Mouse (Mus musculus): ENCODE measurements at regions not wholly inside any gene's neighbourhood (a gene's known extent, or its start where the extent isn't known, plus 50 kb on each side); places are given as distances from the start of the nearest gene placed in this dataset.
A peak's percentile ranks its signal among the peaks of the same experiment; 100 is the strongest.

DNA sequence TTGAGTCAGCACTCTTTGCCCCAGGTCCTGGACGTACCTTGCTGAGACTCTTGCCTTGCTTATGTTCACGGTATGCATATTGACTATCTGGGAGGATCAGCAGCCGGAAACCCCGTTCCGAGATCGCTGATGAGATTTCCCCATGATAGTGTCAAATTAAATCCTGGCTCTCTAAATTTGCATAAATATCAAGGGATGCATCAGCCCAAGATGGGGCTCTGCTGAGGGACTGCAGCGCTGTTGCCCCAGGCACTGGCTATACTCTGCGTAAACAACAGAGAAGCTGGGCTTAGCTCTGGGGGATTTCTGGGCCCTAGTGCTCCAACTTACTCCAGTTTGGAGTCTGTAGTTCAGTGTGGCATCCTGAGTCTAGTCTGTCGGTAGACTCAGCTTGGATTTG, 641.1 kb upstream of the Sox9 start:
- Histone ChIP-seq H3K4me2 (ENCODE audit: low read depth) (no peak overlapping the region), H3K27me3 (ENCODE audit: control insufficient read depth, insufficient read depth, insufficient read length) (no peaks in the 10 kb centered on the region), H3ac (ENCODE audit: control insufficient read depth, insufficient read length) (no peak overlapping the region), H3K79me2 (ENCODE audit: control insufficient read depth, insufficient read depth) (no peaks in the 10 kb centered on the region), H3K36me3 (ENCODE audit: control insufficient read depth, insufficient read depth) (no peaks in the 10 kb centered on the region), H3K4me3 (no peak overlapping the region)
- TF ChIP-seq POLR2AphosphoS2 (IDR thresholded peaks at IDR 0.05; ENCODE audit: insufficient read length, low read depth) (no peak), E2F4 (IDR thresholded peaks at IDR 0.05; ENCODE audit: insufficient read depth) (no peak), TCF12 (IDR thresholded peaks at IDR 0.05; ENCODE audit: insufficient read depth, poor library complexity, severe bottlenecking) (no peak), MYOD1 (IDR thresholded peaks at IDR 0.05; ENCODE audit: control insufficient read depth in 1 of 3, insufficient read length in 2 of 3, low read depth in 2 of 3) (no peak), REST (IDR thresholded peaks at IDR 0.05; ENCODE audit: insufficient read depth, insufficient read length) (no peak), SRF (IDR thresholded peaks at IDR 0.05; ENCODE audit: control insufficient read depth, insufficient read length, low read depth) (no peak), CEBPB (IDR thresholded peaks at IDR 0.05; ENCODE audit: insufficient read depth, poor library complexity, severe bottlenecking) (no peak)

DNA sequence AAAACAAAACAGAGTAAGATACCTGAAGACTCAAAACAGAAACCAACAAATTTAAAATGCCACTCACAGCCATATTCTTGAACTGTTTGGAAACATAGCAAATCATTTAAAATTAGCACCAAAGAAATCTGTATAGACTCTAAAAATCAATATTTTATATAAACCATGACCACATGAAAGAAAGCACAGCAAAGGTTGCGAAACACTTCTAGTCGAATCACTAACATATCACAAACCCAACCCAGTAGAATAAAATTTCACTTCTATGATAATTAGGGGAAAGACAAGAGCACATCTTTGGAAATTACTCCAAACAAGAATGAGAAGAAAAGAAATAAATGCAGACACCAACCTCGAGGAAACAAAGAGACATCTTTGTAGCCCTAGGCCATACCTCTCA, 630.0 kb upstream of the Sox9 start:
- no peaks in the 10 kb centered on the region for H3K79me2 ChIP-seq (ENCODE audit: control insufficient read depth, insufficient read depth)
- H3ac ChIP-seq (ENCODE audit: control insufficient read depth, insufficient read length): no peak overlapping the region
- no peaks in the 10 kb centered on the region for H3K36me3 ChIP-seq (ENCODE audit: control insufficient read depth, insufficient read depth)
- no peak overlapping the region for H3K4me3 ChIP-seq
- H3K4me2 ChIP-seq (ENCODE audit: low read depth): no peak overlapping the region
- no peaks in the 10 kb centered on the region for H3K27me3 ChIP-seq (ENCODE audit: control insufficient read depth, insufficient read depth, insufficient read length)
- TF ChIP-seq POLR2AphosphoS2 (IDR thresholded peaks at IDR 0.05; ENCODE audit: insufficient read length, low read depth) (no peak), CEBPB (IDR thresholded peaks at IDR 0.05; ENCODE audit: insufficient read depth, poor library complexity, severe bottlenecking) (peak; percentile 73)

GRCm38 (mm10) chr11:112153198-112153597, 628.8 kb upstream of the Sox9 start:
- H3K4me2 ChIP-seq (ENCODE audit: low read depth): no peak overlapping the region
- no peaks in the 10 kb centered on the region for H3K27me3 ChIP-seq (ENCODE audit: control insufficient read depth, insufficient read depth, insufficient read length)
- no peak overlapping the region for H3K4me3 ChIP-seq
- TF ChIP-seq REST (IDR thresholded peaks at IDR 0.05; ENCODE audit: insufficient read depth, insufficient read length) (no peak), POLR2A (IDR thresholded peaks at IDR 0.05; ENCODE audit: insufficient read length, low read depth) (no peak), POLR2AphosphoS2 (IDR thresholded peaks at IDR 0.05; ENCODE audit: insufficient read length, low read depth) (no peak), TCF12 (IDR thresholded peaks at IDR 0.05; ENCODE audit: insufficient read depth, poor library complexity, severe bottlenecking) (no peak), E2F4 (IDR thresholded peaks at IDR 0.05; ENCODE audit: insufficient read depth) (no peak), CEBPB (IDR thresholded peaks at IDR 0.05; ENCODE audit: insufficient read depth, poor library complexity, severe bottlenecking) (no peak)
- H3K36me3 ChIP-seq (ENCODE audit: control insufficient read depth, insufficient read depth): no peaks in the 10 kb centered on the region
- H3ac ChIP-seq (ENCODE audit: control insufficient read depth, insufficient read length): no peak overlapping the region
- no peaks in the 10 kb centered on the region for H3K79me2 ChIP-seq (ENCODE audit: control insufficient read depth, insufficient read depth)

DNA sequence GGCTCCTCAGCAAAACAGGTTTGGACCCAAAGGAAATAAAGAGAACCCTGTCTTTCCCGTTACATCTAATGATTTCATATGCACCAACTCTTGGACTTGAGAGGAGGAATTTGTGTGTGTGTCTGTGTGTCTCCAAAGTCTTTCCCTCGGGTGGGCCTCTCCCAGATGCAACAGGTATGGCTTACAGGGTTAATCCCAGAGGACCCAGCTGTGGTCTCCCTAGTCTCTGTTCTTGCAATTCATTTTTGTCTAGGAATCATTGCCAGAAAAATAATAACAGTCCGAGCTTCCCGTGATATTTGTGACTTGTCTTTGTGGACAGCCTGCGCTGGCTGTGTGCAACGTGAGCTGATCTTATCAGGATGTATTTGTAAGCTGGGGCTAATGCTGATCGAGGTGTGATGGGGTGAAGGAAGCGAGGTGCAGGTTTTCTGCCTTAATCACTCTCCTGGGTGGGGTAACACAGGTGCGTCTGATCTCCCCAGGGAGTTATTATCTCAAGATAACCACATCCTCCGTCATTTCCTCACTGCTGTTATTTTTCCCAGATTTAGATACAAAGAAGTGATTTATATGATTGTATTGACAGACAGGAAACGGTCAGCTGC, 627.2 kb upstream of the Sox9 start:
- Histone ChIP-seq H3ac (ENCODE audit: control insufficient read depth, insufficient read length) (no peak overlapping the region), H3K4me3 (no peak overlapping the region), H3K27me3 (ENCODE audit: control insufficient read depth, insufficient read depth, insufficient read length) (no peaks in the 10 kb centered on the region), H3K79me2 (ENCODE audit: control insufficient read depth, insufficient read depth) (no peaks in the 10 kb centered on the region), H3K4me2 (ENCODE audit: low read depth) (no peak overlapping the region), H3K36me3 (ENCODE audit: control insufficient read depth, insufficient read depth) (no peaks in the 10 kb centered on the region)
- TF ChIP-seq TCF3 (IDR thresholded peaks at IDR 0.05; ENCODE audit: insufficient read length, low read depth) (no peak), CEBPB (IDR thresholded peaks at IDR 0.05; ENCODE audit: insufficient read depth, poor library complexity, severe bottlenecking) (no peak), MYOG (IDR thresholded peaks at IDR 0.05; ENCODE audit: control insufficient read depth in 1 of 3, insufficient read depth in 1 of 3, insufficient read length in 2 of 3, low read depth in 2 of 3) (no peak), REST (IDR thresholded peaks at IDR 0.05; ENCODE audit: insufficient read depth, insufficient read length) (no peak), E2F4 (IDR thresholded peaks at IDR 0.05; ENCODE audit: insufficient read depth) (no peak), SRF (IDR thresholded peaks at IDR 0.05; ENCODE audit: control insufficient read depth, insufficient read length, low read depth) (no peak), POLR2AphosphoS2 (IDR thresholded peaks at IDR 0.05; ENCODE audit: insufficient read length, low read depth) (no peak), MAX (IDR thresholded peaks at IDR 0.05; ENCODE audit: low read depth) (no peak), TCF12 (IDR thresholded peaks at IDR 0.05; ENCODE audit: insufficient read depth, poor library complexity, severe bottlenecking) (no peak), POLR2A (IDR thresholded peaks at IDR 0.05; ENCODE audit: insufficient read length, low read depth) (no peak), MYOD1 (IDR thresholded peaks at IDR 0.05; ENCODE audit: control insufficient read depth in 1 of 3, insufficient read length in 2 of 3, low read depth in 2 of 3) (no peak), USF1 (IDR thresholded peaks at IDR 0.05; ENCODE audit: low read depth) (no peak)

DNA sequence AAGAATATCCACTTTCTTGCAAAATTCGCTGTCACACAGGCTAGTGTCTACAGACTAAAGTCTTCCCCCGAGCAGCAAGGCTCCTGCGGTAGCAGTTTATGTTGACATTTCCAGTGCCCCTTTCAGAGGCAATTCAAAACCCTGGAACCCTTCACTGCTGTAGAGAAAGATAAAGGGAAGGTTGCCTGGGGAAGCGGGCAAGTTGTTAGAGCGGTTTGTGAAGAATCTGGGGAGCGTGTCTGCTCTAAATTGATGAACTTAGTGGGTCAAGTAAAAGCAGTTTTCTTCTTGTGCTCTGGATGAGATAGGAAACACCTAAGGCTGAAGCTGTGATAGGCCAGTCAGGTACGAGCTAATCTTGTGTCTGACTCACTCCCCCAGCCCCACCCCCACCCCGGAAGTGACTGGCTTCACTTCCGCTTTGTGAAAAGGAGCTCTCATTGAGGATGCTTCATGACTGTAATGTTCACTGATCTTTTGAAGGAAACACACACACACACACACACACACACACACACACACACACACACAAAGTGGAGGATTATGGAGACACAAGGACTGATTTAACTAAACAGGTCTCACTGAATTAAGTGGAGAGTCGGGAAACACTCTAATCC, 626.6 kb upstream of the Sox9 start:
- no peaks in the 10 kb centered on the region for H3K27me3 ChIP-seq (ENCODE audit: control insufficient read depth, insufficient read depth, insufficient read length)
- no peak for TF ChIP-seq TCF12 (IDR thresholded peaks at IDR 0.05; ENCODE audit: insufficient read depth, poor library complexity, severe bottlenecking)
- TF ChIP-seq POLR2AphosphoS2 (IDR thresholded peaks at IDR 0.05; ENCODE audit: insufficient read length, low read depth): no peak
- no peak for TF ChIP-seq USF1 (IDR thresholded peaks at IDR 0.05; ENCODE audit: low read depth)
- no peak for TF ChIP-seq E2F4 (IDR thresholded peaks at IDR 0.05; ENCODE audit: insufficient read depth)
- no peak for TF ChIP-seq MAX (IDR thresholded peaks at IDR 0.05; ENCODE audit: low read depth)
- TF ChIP-seq REST (IDR thresholded peaks at IDR 0.05; ENCODE audit: insufficient read depth, insufficient read length): no peak
- TF ChIP-seq SRF (IDR thresholded peaks at IDR 0.05; ENCODE audit: control insufficient read depth, insufficient read length, low read depth): no peak
- no peak overlapping the region for H3K4me2 ChIP-seq (ENCODE audit: low read depth)
- no peak overlapping the region for H3ac ChIP-seq (ENCODE audit: control insufficient read depth, insufficient read length)
- no peak overlapping the region for H3K4me3 ChIP-seq
- H3K79me2 ChIP-seq (ENCODE audit: control insufficient read depth, insufficient read depth): no peaks in the 10 kb centered on the region
- H3K36me3 ChIP-seq (ENCODE audit: control insufficient read depth, insufficient read depth): no peaks in the 10 kb centered on the region
